Mouse (Mus musculus): ENCODE measurements around the gene Add1. TPM values are rescaled to one million over a fixed set of nuclear protein-coding genes. Genes with fewer than 3 reads are reported as not detected.

The Add1 gene
- polyA plus RNA-seq, 1 experiment from 2014 or later: 206 TPM

DNA sequence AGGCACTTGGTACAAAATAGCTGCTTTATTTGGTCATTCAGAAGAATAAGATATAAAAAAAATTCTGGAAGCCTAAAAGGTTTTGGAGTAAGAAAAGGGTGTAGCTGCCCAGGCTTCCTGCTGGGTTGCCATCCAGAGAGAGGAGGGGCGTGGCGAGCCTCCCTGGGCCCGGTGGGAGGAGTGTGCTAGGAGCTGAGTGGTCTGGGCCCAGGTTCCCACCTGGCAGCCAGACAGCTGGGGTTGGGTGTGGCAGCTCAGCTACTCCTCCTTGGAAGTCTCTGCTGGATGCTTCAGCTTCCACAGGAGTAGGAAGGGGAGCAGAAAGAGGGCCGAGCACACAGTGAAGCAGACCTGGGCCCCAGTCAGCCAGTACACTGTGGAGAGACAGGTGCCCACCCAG lies 60.2 kb downstream of the Add1 start:
- H3K9me3 ChIP-seq: no peaks in the 10 kb centered on the region
- no peak overlapping the region; the same call in 1 of the 2 replicates for H3K9ac ChIP-seq
- H3K4me3 ChIP-seq: no peak overlapping the region
- peaks cover 34% of the 10 kb centered on the region for H3K4me1 ChIP-seq
- no peak overlapping the region for H3K27ac ChIP-seq
- ATAC-seq (ENCODE audit: borderline replicate concordance, extremely low read depth, low FRiP score, low TSS enrichment): no peak
- H3K36me3 ChIP-seq: peaks cover 74% of the 10 kb centered on the region
- no peak overlapping the region for H3K4me2 ChIP-seq
- 69% methylated on average over 4 of the region's 4 CpGs for WGBS
- no peaks in the 10 kb centered on the region for H3K27me3 ChIP-seq

DNA sequence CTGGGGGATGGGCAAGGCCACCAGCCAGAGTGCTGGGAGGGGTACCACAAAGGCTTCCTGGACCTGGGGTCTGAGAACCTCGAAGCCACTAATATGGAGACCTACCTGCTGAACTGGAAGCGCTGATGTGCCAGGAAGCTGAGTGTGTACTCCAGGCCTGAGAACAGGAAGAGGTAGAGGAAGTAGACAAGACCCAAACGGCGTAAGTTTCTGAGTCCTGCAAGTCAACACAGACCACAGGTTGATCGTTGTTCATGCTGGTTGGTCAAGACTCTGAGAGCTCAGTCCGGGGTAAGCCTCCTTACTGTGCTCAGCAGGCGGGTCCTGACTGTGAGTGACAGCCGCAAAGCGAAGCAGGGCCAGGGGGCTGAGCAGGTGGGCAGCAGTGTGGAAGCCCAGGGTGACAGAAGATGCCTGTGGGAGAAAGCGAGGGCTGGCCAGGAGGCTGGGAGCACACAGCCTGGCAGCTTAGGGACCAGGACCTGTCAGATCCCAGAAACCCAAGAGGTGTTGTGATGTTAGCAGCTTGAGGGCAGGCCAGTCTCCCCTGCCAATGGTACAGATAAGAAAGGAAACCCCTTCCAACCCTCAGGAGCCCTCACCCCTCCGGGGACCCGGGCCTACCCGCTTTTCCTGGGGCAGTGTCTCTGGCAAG lies 61.4 kb downstream of the Add1 start:
- no peak overlapping the region; the same call in 1 of the 2 replicates for H3K4me2 ChIP-seq
- peaks cover 75% of the 10 kb centered on the region for H3K36me3 ChIP-seq
- H3K27me3 ChIP-seq: no peaks in the 10 kb centered on the region
- no peak overlapping the region for H3K9ac ChIP-seq
- H3K4me1 ChIP-seq: peaks cover 34% of the 10 kb centered on the region
- no peaks in the 10 kb centered on the region for H3K9me3 ChIP-seq
- no peak for ATAC-seq (ENCODE audit: borderline replicate concordance, extremely low read depth, low FRiP score, low TSS enrichment)
- H3K4me3 ChIP-seq: no peak overlapping the region
- WGBS: 84% methylated on average over 13 of the region's 13 CpGs
- H3K27ac ChIP-seq: no peak overlapping the region; the same call in 1 of the 2 replicates

GRCm38 (mm10) chr5:34635665-34636192 lies 62.3 kb downstream of the Add1 start:
- peaks cover 34% of the 10 kb centered on the region for H3K4me1 ChIP-seq
- H3K27me3 ChIP-seq: no peaks in the 10 kb centered on the region
- H3K36me3 ChIP-seq: peaks cover 73% of the 10 kb centered on the region
- H3K4me2 ChIP-seq: peak overlapping the region; percentile 91
- H3K27ac ChIP-seq: no peak overlapping the region
- H3K4me3 ChIP-seq: peak overlapping the region; percentile 65
- peak overlapping the region; percentile 64; the same call in 1 of the 2 replicates for H3K9ac ChIP-seq
- H3K9me3 ChIP-seq: no peaks in the 10 kb centered on the region
- WGBS: 52% methylated on average over 10 of the region's 10 CpGs
- no peak for ATAC-seq (ENCODE audit: borderline replicate concordance, extremely low read depth, low FRiP score, low TSS enrichment)

- H3K9ac ChIP-seq: peak within 1 kb of the TSS; percentile 64
- H3K4me2 ChIP-seq: peak within 1 kb of the TSS; percentile 91
- under 1% methylated on average over 48 of the region's 48 CpGs for WGBS
- H3K4me3 ChIP-seq: peak within 1 kb of the TSS; percentile 65
- H3K27ac ChIP-seq: peak within 1 kb of the TSS; percentile 92
- peaks cover 34% of the 10 kb centered on the region for H3K4me1 ChIP-seq
- peak; percentile 91 for ATAC-seq (ENCODE audit: borderline replicate concordance, extremely low read depth, low FRiP score, low TSS enrichment)
- H3K27me3 ChIP-seq: no peaks in the 10 kb centered on the region
- peaks cover 71% of the 10 kb centered on the region for H3K36me3 ChIP-seq
- H3K9me3 ChIP-seq: no peaks in the 10 kb centered on the region
Measured at GRCm38 (mm10) chr5:34636481-34637287, 63.2 kb downstream of the Add1 start, which contains the start of gene Mfsd10. Gene Mfsd10 (minus strand): TSS chr5:34637212.

DNA sequence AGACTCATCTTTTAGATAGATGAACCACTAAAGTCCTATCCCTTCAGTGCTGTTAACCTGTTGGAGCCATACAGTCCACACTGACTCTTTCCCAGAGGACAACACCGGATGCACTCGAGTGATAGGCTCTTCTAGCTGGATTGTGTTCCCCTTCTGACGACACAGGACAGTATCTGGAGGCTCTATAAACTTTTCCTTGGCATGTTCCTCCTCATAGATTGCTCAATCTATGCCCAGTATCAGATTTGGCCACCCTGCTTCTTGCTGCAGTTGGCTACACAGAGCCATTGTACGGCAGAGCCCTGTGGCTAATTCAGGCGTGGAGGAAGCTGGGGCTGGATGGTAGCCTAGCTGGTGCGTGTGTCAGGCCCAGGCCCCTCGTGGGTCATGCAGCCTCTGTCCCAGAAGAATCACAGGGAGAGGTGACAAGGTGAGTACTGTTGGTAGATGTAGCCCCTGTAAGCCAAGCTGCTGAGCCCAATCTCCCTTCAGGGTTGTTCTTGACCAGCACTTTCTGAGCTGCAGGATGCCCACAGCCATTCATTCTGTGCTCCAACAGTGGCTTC lies 64.2 kb downstream of the Add1 start:
- WGBS: 71% methylated on average over 7 of the region's 7 CpGs
- Histone ChIP-seq H3K27ac (peak overlapping the region; percentile 92; the same call in 1 of the 2 replicates), H3K9ac (0 out of 2 replicates have a peak overlapping the region, but pooled peaks have one; percentile 64), H3K4me1 (peaks cover 34% of the 10 kb centered on the region), H3K36me3 (peaks cover 62% of the 10 kb centered on the region), H3K9me3 (no peaks in the 10 kb centered on the region), H3K4me3 (peak overlapping the region; percentile 65; the same call in 1 of the 2 replicates), H3K4me2 (peak overlapping the region; percentile 91), H3K27me3 (no peaks in the 10 kb centered on the region)
- no peak for ATAC-seq (ENCODE audit: borderline replicate concordance, extremely low read depth, low FRiP score, low TSS enrichment)

DNA sequence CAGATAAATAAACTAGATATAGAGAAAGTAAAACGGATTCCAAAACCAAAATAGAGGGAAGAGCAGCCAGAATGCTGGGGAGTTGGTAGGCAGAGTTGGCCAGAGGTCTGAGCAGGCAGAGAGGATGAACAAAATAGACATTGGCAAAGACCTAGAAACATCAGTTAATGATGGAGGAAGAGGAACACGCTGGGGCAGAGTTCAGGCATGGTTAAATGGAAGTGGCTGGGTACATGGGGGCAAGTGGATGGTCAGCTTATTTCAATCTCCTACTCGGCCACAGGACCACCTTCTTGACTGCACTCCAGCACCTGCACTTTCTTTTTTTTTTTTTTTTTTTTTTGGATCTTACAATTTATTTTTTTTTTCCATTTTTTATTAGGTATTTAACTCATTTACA lies 68.5 kb downstream of the Add1 start:
- no peak for ATAC-seq (ENCODE audit: borderline replicate concordance, extremely low read depth, low FRiP score, low TSS enrichment)
- H3K4me2 ChIP-seq: no peak overlapping the region
- H3K27ac ChIP-seq: no peak overlapping the region
- peaks cover 71% of the 10 kb centered on the region for H3K36me3 ChIP-seq
- no peaks in the 10 kb centered on the region for H3K27me3 ChIP-seq
- H3K9me3 ChIP-seq: no peaks in the 10 kb centered on the region
- no peak overlapping the region for H3K4me3 ChIP-seq
- H3K9ac ChIP-seq: no peak overlapping the region
- 75% methylated on average over 3 of the region's 3 CpGs for WGBS
- H3K4me1 ChIP-seq: peaks cover 10% of the 10 kb centered on the region

DNA sequence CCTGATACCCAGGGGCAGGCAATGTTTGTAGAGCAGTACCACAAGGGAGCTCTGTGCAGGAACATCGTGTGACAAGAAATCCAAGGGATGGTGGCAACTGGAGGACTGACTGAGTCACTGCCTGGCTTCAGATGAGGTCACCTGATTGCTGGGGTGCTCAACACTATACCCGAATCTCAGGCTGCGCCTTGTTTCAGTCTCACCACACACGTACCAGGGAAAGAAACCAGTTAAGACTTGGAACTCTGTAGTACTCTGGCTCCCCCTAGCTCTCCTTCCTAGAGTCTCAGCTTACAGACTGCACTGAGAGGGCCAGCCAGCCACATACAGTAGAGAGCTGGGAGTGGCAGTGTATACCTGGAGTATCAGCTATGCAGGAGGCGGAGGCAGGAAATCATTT lies 69.5 kb downstream of the Add1 start:
- Histone ChIP-seq H3K4me3 (no peak overlapping the region), H3K9ac (no peak overlapping the region), H3K4me1 (0 out of 2 replicates have a peak, but pooled peaks cover under 1% of the 10 kb centered on the region), H3K9me3 (no peaks in the 10 kb centered on the region), H3K36me3 (peaks cover 80% of the 10 kb centered on the region), H3K27ac (no peak overlapping the region), H3K4me2 (no peak overlapping the region), H3K27me3 (no peaks in the 10 kb centered on the region)
- WGBS: 57% methylated on average over 5 of the region's 5 CpGs
- ATAC-seq (ENCODE audit: borderline replicate concordance, extremely low read depth, low FRiP score, low TSS enrichment): peak; percentile 61

DNA sequence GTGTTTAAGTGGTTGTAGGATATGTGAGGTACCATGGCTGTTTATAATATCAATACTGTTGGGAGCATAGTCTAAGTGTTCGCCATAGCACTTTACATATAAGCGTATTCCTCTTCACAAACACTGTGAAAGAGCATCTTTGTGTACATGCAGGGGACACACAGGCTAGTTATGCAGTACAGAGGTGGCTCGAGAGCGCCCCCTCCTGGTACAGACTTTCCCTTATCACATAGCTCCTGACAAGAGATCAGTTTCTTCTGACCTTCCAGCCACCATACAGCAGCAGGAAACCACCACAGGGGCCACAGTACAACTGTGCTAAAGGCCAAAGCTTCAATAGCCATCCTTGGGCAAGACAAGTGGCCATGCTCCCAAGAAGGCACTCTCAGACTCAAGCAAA lies 74.1 kb downstream of the Add1 start:
- no peak for ATAC-seq (ENCODE audit: borderline replicate concordance, extremely low read depth, low FRiP score, low TSS enrichment)
- no peak overlapping the region for H3K4me2 ChIP-seq
- 42% methylated on average over 4 of the region's 4 CpGs for WGBS
- peaks cover 91% of the 10 kb centered on the region for H3K36me3 ChIP-seq
- H3K27ac ChIP-seq: no peak overlapping the region
- H3K4me3 ChIP-seq: no peak overlapping the region
- H3K9me3 ChIP-seq: no peaks in the 10 kb centered on the region
- H3K9ac ChIP-seq: no peak overlapping the region
- H3K4me1 ChIP-seq: no peaks in the 10 kb centered on the region
- no peaks in the 10 kb centered on the region for H3K27me3 ChIP-seq

DNA sequence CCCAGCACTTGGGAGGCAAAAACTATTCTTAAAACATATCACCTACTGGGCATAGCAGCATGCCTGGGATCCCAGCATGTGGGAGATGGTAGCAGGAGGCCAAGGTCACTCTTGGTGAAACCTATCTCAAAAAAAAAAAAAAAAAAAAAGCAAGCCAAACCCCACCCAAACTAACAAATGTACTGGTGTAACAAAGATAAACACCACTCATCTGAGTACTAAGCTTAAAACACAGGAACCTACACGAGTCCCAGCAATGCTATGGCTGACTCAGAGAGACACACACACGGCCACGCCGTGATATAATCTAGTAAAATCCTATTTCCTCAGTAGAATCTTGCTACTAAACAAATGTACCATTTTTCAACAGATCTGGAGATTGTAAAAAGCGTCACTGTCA lies 79.5 kb downstream of the Add1 start:
- no peaks in the 10 kb centered on the region for H3K27me3 ChIP-seq
- H3K4me2 ChIP-seq: no peak overlapping the region
- no peaks in the 10 kb centered on the region for H3K4me1 ChIP-seq
- no peak overlapping the region for H3K4me3 ChIP-seq
- no peak overlapping the region for H3K9ac ChIP-seq
- no peak overlapping the region for H3K27ac ChIP-seq
- peaks cover 80% of the 10 kb centered on the region for H3K36me3 ChIP-seq
- WGBS: 91% methylated on average over 5 of the region's 5 CpGs
- no peaks in the 10 kb centered on the region for H3K9me3 ChIP-seq
- no peak for ATAC-seq (ENCODE audit: borderline replicate concordance, extremely low read depth, low FRiP score, low TSS enrichment)

DNA sequence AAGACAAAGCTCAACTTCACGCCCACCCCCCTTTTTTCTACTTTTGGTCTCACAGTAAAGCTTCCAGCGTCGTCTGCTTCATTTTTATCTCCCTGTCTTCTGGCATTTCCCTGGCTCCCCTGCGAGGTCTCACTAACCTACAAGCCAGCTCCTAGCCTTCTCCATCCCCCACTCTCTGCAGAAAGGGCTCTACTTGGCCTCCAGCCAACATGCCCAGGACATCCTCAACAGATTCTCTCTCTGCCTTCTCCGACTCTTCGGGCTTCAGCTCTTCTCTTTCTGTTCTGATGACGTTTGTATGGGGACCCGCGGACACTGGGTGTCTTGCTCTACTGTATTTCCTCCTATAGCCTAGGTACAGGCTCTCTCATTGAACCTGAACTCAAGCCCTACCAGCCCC lies 81.4 kb downstream of the Add1 start:
- 67% methylated on average over 9 of the region's 9 CpGs for WGBS

GRCm38 (mm10) chr5:34657556-34657955 lies 84.1 kb downstream of the Add1 start:
- Histone ChIP-seq H3K36me3 (peaks cover 38% of the 10 kb centered on the region), H3K27ac (no peak overlapping the region), H3K27me3 (no peaks in the 10 kb centered on the region), H3K9me3 (no peaks in the 10 kb centered on the region), H3K4me3 (no peak overlapping the region), H3K4me2 (no peak overlapping the region), H3K9ac (no peak overlapping the region), H3K4me1 (peaks cover 12% of the 10 kb centered on the region)
- 90% methylated on average over 8 of the region's 8 CpGs for WGBS
- ATAC-seq (ENCODE audit: borderline replicate concordance, extremely low read depth, low FRiP score, low TSS enrichment): no peak

More for the DNA sequence above, 81.4 kb downstream of the Add1 start:
- ATAC-seq (ENCODE audit: borderline replicate concordance, extremely low read depth, low FRiP score, low TSS enrichment): no peak
- Histone ChIP-seq H3K36me3 (peaks cover 64% of the 10 kb centered on the region), H3K27me3 (no peaks in the 10 kb centered on the region), H3K9me3 (no peaks in the 10 kb centered on the region), H3K4me2 (no peak overlapping the region), H3K27ac (no peak overlapping the region), H3K4me3 (no peak overlapping the region), H3K4me1 (peaks cover 8% of the 10 kb centered on the region), H3K9ac (no peak overlapping the region)

Measured in lung, embryonic 15.5 days (tissue).